Mouse (Mus musculus): ENCODE data around the gene Patl2. TPM values are rescaled to one million over a fixed set of nuclear protein-coding genes. Genes with fewer than 3 reads are reported as not detected.

The Patl2 gene
- total and polyA plus RNA-seq, 3 experiments, result not detected

Other genes starting within 250 kb of the Patl2 start
- gene Ctdspl2, start 230.2 kb downstream of the Patl2 start, total RNA-seq (2021), result 10 to 100 TPM; 24.8 to 30.8 TPM
- 0.81 and 0.98 TPM in 2 replicates for gene Ctdspl2, start 230.2 kb downstream of the Patl2 start, polyA plus RNA-seq (2012; rRNA removed)
- not detected for gene Mageb3, start 230.1 kb downstream of the Patl2 start, total RNA-seq (2021)
- gene Mageb3, start 230.1 kb downstream of the Patl2 start, polyA plus RNA-seq (2012; rRNA removed), result 0.04 TPM in 1 of 2 replicates, not detected in the other
- 10 to 100 TPM; 15.7 to 21.1 TPM for gene Eif3j1, start 157.6 kb downstream of the Patl2 start, total RNA-seq (2021)
- 6.0 and 7.8 TPM in 2 replicates for gene Eif3j1, start 157.6 kb downstream of the Patl2 start, polyA plus RNA-seq (2012; rRNA removed)
- gene Spg11, start 67.8 kb downstream of the Patl2 start, total RNA-seq (2021), result 10 to 100 TPM; 17.1 to 17.6 TPM
- 5.4 and 6.2 TPM in 2 replicates for gene Spg11, start 67.8 kb downstream of the Patl2 start, polyA plus RNA-seq (2012; rRNA removed)
- 1,000 to 10,000 TPM; 1,021 to 1,206 TPM for gene B2m, start 38.5 kb downstream of the Patl2 start, total RNA-seq (2021)
- 522 and 790 TPM in 2 replicates for gene B2m, start 38.5 kb downstream of the Patl2 start, polyA plus RNA-seq (2012; rRNA removed)
- not detected for gene Trim69, start 25.5 kb downstream of the Patl2 start, total RNA-seq (2021)
- not detected in 2 replicates for gene Trim69, start 25.5 kb downstream of the Patl2 start, polyA plus RNA-seq (2012; rRNA removed)
- not detected for gene Terb2, start 83 bp upstream of the Patl2 start, total RNA-seq (2021)
- gene Terb2, start 83 bp upstream of the Patl2 start, polyA plus RNA-seq (2012; rRNA removed), result not detected in 2 replicates
- gene Sord, start 48.6 kb upstream of the Patl2 start, total RNA-seq (2021), result 100 to 1,000 TPM in 1 of 2 experiments, 10 to 100 TPM in 1; 57.2 to 112 TPM
- 10.3 and 10.5 TPM in 2 replicates for gene Sord, start 48.6 kb upstream of the Patl2 start, polyA plus RNA-seq (2012; rRNA removed)
- under 1 TPM in 1 of 2 experiments, not detected in 1; 0.07 TPM for gene Duox2, start 112.3 kb upstream of the Patl2 start, total RNA-seq (2021)
- gene Duox2, start 112.3 kb upstream of the Patl2 start, polyA plus RNA-seq (2012; rRNA removed), result 0.04 and 0.06 TPM in 2 replicates
- not detected for gene Duoxa2, start 112.7 kb upstream of the Patl2 start, total RNA-seq (2021)
- 0.08 TPM in 1 of 2 replicates, not detected in the other for gene Duoxa2, start 112.7 kb upstream of the Patl2 start, polyA plus RNA-seq (2012; rRNA removed)
- gene Duoxa1, start 127.5 kb upstream of the Patl2 start, total RNA-seq (2021), result under 1 TPM in 1 of 2 experiments, not detected in 1; 0.31 TPM
- 0.58 and 0.97 TPM in 2 replicates for gene Duoxa1, start 127.5 kb upstream of the Patl2 start, polyA plus RNA-seq (2012; rRNA removed)
- not detected for gene Duox1, start 129.5 kb upstream of the Patl2 start, total RNA-seq (2021)
- gene Duox1, start 129.5 kb upstream of the Patl2 start, polyA plus RNA-seq (2012; rRNA removed), result 0.07 and 0.17 TPM in 2 replicates
- gene Shf, start 183.0 kb upstream of the Patl2 start, total RNA-seq (2021), result 10 to 100 TPM in 1 of 2 experiments, 1 to 10 TPM in 1; 6.0 to 13.0 TPM
- gene Shf, start 183.0 kb upstream of the Patl2 start, polyA plus RNA-seq (2012; rRNA removed), result 12.3 and 15.9 TPM in 2 replicates
- 1 to 10 TPM; 1.5 to 2.7 TPM for gene Slc28a2, start 240.3 kb upstream of the Patl2 start, total RNA-seq (2021)
- gene Slc28a2, start 240.3 kb upstream of the Patl2 start, polyA plus RNA-seq (2012; rRNA removed), result 0.83 and 2.0 TPM in 2 replicates

Measured in adrenal gland, adult 2 months (tissue).